Mouse (Mus musculus): Measurements from ENCODE around the gene Cd300e.
"Not testable (repeated sequence)": the region's sequence is repeated elsewhere in the genome, so short reads cannot be mapped to it uniquely, and the experiment has no call there.

Cd300e gene

DNA sequence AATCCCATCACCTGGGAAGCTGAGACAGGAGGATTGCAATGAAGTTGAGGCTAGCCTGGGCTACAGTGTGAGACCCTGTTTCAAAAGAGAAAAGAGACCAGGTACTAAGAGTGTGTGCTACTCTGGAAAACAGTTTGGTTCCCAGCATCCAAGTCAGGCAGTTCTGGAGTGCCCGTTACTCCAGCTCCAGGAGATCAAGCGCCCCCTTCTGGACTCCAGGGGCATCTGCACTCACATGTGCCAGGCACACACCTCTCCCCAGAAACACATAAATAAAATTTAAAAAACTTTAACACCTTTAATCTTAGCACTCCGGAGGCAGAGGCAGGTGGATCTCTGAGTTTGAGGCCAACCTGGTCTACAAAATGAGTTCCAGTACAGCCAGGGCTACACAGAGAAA, 19.4 kb upstream of the Cd300e start:
- no peak for DNase-seq

DNA sequence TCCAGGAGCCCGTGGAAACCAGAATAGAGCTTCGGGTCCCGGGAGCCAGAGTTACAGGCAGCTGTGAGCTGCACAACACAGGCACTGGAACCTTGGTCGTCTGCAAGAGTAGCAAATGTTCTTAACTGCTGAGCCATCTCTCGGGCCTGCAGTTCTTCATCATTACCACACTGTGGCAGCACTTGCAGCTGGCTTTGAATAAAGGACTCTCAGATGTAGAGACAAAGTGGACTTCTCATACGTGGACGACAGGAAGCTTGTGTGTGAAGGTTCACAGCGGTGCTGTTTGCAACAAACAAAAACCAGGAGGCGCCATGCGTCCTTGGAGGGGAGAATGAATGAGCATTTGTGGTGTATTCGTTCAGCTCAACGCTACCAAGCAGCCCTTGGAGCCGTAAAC, 18.9 kb upstream of the Cd300e start:
- peak; percentile 25 for DNase-seq

DNA sequence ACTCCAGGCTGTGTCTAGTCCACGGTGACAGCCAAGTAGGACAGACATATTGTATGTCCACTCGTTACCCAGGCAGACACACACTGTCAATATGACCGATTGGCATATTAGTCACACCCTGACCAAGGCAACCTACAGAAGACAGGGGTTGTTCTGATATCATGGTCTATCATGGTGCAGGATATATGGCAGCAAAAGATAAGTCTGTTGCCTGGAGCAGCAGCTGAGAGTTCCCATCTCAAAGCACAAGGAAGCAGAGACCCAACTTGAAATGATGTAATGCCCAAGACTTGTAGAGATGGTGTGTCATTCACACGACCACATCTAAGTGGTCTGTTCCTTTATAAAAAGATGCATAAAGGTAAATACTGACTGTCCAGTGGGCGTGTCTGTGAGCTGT, 16.7 kb upstream of the Cd300e start:
- no peak for DNase-seq

DNA sequence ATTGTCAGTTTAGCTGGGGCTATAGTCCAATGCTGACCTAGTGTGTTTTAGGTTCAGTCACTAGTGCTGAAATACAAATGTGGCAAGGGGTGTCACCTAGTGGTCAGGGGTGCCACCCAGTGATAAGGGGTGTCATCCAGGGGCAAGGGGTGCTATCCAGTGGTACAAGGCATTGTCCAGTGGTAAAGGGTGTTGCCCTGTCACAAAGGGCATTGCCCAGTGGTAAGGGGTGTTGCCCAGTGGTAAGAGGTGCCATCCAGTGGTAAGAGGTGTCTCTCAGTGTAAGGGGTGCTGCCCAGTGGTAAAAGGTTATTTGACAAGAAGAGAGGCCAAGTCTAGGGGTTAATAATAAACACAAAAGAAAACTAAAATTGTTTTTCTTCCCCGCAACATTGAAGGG, 15.5 kb upstream of the Cd300e start:
- no peak for DNase-seq

DNA sequence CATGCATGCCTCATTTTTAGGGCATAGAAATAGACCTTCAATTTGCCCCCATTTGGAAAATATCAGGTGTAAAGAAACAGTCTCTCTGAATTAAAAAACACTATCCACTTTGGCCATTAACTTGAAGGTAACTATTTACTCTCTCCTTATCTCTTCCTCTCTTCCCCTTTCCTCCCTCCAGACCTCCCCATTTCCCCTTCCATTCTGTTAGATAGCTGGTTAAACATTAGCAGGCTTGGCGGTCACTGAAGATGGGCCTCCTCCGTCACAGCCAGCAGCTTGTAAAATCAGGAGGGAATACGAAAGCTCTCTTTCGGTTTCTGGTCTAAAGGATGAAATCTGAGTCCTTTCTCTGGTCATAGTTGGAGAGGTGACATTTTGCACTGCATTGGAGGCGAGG, 13.9 kb upstream of the Cd300e start:
- DNase-seq = no peak

DNA sequence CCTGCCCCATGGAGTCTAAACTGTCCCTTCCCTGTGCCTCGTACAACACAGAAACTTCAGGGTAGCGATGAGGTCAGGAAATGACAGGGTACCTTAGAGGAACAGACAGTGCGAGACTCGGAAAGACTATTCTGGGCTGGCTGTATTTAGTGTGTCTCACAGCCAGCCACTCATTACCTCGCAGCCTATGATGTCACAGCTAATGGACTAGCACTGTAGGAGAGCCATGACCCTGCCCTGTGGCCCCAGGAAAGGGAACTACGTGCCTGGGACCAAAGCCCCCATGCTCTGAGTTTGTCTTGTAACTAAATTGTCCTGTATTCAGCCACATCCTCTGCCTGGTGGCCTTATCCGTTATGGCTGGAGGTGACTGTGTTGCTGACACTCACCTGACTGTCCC, 13.4 kb upstream of the Cd300e start:
- DNase-seq = no peak

DNA sequence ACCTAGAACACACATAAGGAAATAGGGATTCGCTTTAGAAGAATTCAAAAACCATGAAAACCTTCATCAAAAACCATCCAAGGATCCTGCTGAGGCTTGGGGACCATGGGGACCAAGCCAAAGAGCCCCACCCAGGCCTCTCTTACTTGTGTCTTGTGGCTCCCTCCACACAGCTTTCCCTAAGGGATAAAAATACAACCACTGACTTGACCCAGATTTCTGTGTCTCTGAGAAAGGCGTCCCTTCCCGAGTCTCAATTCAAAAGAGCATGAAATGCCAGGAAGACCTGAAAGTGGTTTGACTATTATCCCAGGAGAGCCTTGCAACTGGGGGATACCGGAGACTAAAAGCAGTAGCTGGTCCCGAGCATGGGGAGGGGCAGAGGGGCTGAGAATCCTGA, 11.0 kb upstream of the Cd300e start:
- DNase-seq = no peak

DNA sequence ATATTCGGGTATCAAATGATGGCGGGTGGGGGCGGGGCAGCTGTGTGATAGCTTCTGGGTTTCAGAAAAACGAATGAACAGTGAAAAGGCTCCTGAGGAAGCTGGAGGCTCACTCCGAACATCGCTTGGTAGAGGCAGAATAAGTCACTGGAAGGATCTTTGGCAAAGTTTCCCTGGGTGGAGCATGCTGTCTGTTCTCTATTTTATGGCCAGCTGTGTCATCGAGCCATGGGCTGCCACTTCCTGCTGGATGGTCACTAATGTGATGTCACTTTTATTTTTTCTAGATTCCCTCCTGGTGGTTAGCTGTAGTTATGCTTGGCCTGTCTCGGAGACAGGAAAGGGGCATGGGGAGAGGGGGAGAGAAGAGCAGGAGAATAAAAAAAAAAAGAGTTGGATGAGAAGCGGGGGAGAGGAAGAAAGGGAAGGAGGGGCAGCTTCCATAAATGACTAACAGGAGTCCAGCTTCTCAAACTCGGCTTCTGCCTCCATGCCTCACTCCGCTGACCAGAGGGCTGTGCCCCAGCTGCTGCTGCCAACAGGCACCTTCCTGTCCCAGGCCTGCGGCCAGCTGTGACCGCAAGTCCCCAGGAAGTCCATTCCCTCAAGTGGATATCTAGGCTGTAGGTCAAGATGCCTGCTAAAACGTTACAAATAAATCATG, 9.8 kb upstream of the Cd300e start:
- DNase-seq = no peak

DNA sequence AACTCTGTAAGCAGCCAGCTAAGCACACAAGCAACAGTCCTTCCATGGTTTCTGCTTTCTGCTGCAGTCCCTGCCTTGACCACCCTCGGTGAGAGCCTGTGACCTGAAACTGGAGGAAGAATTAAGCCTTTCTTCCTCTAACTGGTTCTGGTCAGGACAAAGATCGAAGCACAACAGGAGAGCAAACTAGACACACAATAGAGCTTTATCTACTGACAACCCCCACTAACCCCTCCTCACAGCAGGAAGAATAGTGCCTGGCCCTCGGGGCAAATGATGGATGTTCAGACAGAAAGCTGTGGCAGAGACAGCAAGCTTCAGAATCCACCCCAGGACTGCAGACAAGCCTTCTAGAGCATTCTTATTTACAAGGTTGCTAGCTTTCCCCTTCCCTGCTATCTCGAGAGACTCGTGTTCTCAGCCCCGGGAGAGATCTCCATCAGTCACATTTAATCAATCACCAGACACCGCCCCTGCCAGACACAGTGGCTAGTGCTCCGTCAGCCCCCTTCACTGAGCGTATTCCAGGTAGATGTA, 9.1 kb upstream of the Cd300e start:
- DNase-seq = no peak

DNA sequence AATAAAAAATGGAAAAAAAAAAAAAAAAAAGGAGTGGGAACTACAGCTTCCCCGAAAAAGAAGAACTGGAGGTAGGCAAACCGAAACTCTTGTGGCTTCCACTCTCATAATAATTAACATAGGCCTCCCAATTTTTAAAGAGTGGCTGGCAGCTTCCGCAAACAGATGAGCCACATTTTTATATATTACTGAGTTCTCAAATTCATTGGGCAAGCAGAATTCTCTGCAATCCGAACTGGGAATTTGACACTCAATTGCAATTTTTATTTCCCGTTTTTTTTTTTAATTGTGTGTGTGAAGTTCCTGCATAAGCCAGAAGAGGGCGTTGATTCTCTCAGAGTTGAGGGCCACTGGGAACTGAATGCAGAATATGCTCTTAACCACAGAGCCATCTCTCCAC, 4.8 kb upstream of the Cd300e start:
- no peak for DNase-seq

DNA sequence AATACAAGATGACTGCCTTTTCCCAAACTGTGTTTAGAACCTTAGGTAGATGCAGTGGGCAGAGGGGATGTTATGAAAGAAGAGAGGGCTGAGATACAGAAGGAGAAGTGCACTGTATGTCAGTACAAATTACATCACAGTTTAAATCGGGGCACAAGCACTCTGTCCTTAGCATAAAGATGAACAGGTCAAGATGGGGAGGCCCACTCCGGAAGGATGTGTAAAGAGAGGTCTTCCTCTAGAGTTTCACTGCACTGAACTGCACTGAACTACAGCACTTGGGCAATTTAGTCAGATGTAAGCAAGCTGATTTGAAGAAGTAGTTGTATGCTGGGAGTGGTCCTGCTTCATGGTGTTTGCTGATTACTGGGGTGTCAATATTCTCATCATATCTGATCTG, 2.2 kb downstream of the Cd300e start:
- no peak for DNase-seq

DNA sequence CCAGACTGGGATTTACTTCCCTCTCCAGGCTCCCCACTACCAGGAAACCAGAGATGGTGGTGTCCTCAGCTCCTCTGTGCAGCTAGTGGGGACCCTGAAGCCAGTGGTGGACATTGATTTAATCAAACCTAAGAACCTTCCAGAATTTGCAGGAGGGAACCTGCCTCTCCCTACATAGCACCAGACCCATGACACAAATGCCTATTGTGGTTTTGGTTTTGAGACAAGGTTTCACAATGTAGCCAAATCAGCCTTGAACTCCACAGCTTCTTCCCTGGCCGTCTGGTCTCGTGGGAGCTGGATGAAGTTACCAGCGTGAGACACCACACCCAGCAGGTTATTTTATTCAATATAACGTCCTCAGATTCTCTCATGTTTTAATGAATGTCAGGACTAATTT, 3.3 kb downstream of the Cd300e start:
- no peak for DNase-seq

DNA sequence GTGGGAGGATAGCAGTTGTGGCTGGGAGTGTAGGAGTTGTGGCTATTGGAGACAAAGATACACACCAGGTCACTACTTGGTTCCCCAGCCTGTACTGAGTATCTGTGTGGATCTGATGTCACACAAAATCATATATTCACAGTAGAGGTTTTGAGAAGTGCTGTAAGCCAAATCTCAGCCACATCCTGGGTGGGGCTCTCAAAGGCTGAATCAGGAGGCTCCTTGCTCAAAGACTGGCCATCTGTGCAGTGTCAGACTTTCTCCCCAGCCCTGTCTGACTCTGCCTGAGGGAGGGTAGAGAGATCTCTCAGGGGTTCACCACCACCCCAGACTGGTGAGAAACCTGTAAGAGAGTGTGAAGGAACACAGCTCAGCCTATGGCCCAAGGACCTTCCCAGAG, 7.4 kb downstream of the Cd300e start:
- DNase-seq = no peak

DNA sequence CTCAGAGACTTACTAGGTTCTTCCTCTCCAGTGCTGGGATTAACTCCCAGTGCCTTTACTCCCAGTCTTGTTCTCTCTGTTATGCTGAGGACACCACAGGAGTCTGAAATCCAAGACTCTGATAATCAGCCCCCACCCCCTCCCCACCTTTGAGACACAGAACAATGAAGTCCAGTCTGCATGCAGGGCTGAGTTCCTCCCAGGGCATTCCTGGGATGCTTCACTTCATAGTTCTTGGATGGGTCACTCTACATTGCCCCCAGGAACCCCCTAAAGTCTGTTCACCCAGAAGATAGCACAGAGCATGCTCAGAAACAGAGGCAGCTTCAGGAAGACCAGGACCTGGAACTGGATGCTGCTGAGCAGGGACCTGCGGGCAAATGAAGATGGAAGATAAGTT, 9.0 kb downstream of the Cd300e start:
- no peak for DNase-seq

DNA sequence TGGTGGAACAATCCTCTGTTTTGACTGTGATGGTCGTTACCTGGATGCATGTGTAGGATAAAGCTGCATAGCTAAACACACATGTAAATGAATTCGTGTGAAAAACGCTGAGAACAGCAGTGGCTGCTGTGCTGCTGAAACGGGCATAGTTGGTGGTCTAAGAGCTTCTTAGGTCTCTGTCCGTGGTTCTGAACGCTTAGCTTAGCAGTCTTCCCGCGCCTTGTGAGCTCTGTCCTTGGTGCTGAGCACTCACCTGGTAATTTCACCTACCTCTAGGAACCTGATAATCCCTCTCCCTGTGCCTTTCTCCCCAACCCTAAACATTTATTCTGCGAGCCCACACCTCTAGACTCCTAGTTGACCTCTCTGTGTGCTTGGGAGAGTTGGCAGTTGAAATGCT, 9.8 kb downstream of the Cd300e start:
- DNase-seq = no peak

DNA sequence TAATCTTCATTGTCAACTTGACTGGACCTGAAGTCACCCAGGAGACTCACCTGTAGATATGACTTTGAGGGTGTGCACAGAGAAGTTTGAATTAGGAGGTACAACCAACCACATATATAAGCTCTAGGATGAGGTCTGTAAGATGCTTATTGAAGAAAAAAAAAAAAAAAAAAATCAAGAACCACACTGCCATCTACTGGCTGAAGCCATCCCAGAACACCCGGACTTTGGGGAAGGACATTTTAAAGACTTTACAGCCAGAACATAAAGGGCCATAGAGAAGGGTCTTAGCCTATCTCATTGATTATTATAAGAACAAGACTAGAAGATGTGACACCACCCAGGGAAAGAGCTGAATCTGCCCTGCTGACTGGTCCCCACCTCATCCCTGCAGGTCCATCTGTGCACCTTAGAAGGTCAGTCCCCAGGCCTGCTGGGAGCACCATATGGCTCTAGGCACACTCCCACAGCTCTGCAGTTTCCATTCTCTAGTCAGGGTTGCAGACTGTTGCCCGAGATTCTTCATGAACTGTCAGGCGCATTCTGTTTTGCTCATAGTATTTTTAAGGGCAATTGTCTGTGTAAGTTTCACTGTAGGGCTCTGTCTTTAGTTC, 12.6 kb downstream of the Cd300e start:
- DNase-seq = no peak

DNA sequence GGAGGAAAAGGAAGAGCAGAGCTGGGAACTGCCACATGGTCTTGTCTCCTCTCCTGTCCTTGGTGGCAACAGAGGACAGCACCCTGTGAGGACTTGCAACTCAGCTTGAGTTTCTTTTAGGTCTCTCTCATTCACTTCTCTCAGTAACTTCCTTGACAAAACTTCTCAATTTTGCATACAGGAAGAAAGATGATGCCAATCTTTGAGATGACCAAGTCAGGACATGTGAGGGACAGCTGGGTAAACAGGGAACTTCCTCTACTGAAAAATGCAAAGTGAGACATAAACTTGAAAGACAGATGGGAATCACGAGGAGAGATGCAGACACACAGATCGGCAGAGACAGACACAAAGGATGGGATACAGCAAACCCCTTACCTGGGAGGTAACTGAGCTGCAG, 13.7 kb downstream of the Cd300e start, which contains the start of gene Cd300ld3:
Cd300ld3 (minus strand) TSS at position 151 of the 400 bp plus-strand sequence.
- DNase-seq = no peak

DNA sequence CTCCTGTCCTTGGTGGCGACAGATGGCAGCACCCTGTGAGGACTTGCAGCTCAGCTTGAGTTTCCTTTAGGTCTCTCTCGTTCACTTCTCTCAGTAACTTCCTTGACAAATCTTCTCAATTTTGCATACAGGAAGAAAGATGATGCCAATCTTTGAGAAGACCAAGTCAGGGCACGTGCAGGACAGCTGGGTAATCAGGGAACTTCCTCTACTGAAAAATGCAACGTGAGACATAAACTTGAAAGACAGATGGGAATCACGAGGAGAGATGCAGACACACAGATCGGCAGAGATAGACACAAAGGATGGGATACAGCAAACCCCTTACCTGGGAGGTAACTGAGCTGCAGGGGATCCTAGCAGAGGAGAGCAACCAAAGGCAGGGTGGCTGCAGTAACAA, 24.3 kb downstream of the Cd300e start, which contains the start of gene Cd300ld5:
Cd300ld5 (minus strand) TSS at position 101 of the 400 bp plus-strand sequence.
- not testable (repeated sequence) for DNase-seq

DNA sequence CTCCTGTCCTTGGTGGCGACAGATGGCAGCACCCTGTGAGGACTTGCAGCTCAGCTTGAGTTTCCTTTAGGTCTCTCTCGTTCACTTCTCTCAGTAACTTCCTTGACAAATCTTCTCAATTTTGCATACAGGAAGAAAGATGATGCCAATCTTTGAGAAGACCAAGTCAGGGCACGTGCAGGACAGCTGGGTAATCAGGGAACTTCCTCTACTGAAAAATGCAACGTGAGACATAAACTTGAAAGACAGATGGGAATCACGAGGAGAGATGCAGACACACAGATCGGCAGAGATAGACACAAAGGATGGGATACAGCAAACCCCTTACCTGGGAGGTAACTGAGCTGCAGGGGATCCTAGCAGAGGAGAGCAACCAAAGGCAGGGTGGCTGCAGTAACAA, 35.1 kb downstream of the Cd300e start, which contains the start of gene Cd300ld4:
Cd300ld4 (minus strand) TSS at position 101 of the 400 bp plus-strand sequence.
- not testable (repeated sequence) for DNase-seq

DNA sequence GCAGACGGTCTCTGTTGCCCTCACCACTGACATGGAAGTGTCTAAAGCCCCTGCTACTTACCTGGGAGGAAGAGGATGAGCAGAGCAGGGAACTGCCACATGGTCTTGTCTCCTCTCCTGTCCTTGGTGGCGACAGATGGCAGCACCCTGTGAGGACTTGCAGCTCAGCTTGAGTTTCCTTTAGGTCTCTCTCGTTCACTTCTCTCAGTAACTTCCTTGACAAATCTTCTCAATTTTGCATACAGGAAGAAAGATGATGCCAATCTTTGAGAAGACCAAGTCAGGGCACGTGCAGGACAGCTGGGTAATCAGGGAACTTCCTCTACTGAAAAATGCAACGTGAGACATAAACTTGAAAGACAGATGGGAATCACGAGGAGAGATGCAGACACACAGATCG, 45.9 kb downstream of the Cd300e start, which contains the start of gene Cd300ld2:
Cd300ld2 (minus strand) TSS at position 101 of the 400 bp plus-strand sequence.
- DNase-seq = not testable (repeated sequence)

DNA sequence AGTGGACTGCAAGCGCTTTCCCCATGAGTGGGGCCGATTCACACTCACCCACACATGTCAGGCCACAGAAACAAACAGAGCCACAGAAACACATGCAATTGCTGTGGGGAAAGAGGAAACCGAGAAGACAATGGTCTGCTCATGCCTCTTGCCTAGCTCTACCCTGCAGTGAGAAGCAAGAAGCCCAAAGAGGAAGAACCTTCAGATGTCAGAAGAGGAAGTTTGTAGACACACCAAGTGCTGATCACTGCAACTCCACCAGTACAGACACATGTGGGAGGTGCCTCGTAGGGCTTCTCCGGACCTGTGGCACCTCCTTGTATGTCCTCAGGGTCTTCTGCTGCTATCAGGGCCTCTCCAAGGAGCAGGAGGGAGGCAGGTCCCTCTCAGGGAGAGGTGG, 57.9 kb downstream of the Cd300e start:
- DNase-seq = no peak

Measured in right cerebral cortex, postnatal 25 days (tissue).